Mouse (Mus musculus) C3H10T1/2 (cell line): ENCODE data around the gene Cyb561a3. TPM values are rescaled to one million over a fixed set of nuclear protein-coding genes. Genes with fewer than 3 reads are reported as not detected.

Experiments
- polyA plus RNA-seq, 2 experiments: library from polyadenylated mRNA; unstranded; fragments of >200 nt; fragmentation: generic; extraction: Trizol; gene quantifications; one replicate each; pipeline ENCODE4 v1.2.1; 2012; ENCODE audit warnings: missing spikeins in 2 of 2

Gene Cyb561a3
- 10 to 100 TPM in 1 of 2 experiments, 1 to 10 TPM in 1; 7.9 to 27.6 TPM for polyA plus RNA-seq

GRCm38 (mm10) chr19:10576690-10577561 lies at the start of gene Cyb561a3, which contains the start of gene Tmem138:
Gene Cyb561a3, plus strand, starts transcription at chr19:10577172.
Gene Tmem138, minus strand, starts transcription at chr19:10577362.

GRCm38 (mm10) chr19:10555624-10556510 lies 21.1 kb upstream of the Cyb561a3 start, which contains the start of gene Tmem216:
Gene Tmem216, minus strand, starts transcription at chr19:10556238.

GRCm38 (mm10) chr19:10605293-10605900 lies 28.4 kb downstream of the Cyb561a3 start, which contains the start of the genes Ddb1 and Tkfc:
Gene Ddb1, plus strand, starts transcription at chr19:10605327.
Gene Tkfc, minus strand, starts transcription at chr19:10605654.

GRCm38 (mm10) chr19:10634106-10634871 lies 57.3 kb downstream of the Cyb561a3 start, which contains the start of gene Vwce:
Gene Vwce, plus strand, starts transcription at chr19:10634213.

Other genes starting within 250 kb of the Cyb561a3 start
- gene Syt7, start 188.1 kb upstream of the Cyb561a3 start, polyA plus RNA-seq, result under 1 TPM; 0.02 to 0.12 TPM
- gene Lrrc10b, start 119.7 kb upstream of the Cyb561a3 start, polyA plus RNA-seq, result under 1 TPM in 1 of 2 experiments, not detected in 1; 0.02 TPM
- gene Ppp1r32, start 94.2 kb upstream of the Cyb561a3 start, polyA plus RNA-seq, result under 1 TPM; 0.02 to 0.13 TPM
- gene Cpsf7, start 51.9 kb upstream of the Cyb561a3 start, polyA plus RNA-seq, result 10 to 100 TPM in 1 of 2 experiments, 1 to 10 TPM in 1; 7.3 to 32.2 TPM
- gene Sdhaf2, start 51.0 kb upstream of the Cyb561a3 start, polyA plus RNA-seq, result 10 to 100 TPM in 1 of 2 experiments, 1 to 10 TPM in 1; 8.4 to 38.8 TPM
- gene Tmem216, start 20.9 kb upstream of the Cyb561a3 start, polyA plus RNA-seq, result 10 to 100 TPM; 22.2 to 36.5 TPM
- 10 to 100 TPM; 26.6 to 42.2 TPM for gene Tmem138, start 190 bp downstream of the Cyb561a3 start, polyA plus RNA-seq
- 100 to 1,000 TPM; 435 to 445 TPM for gene Ddb1, start 28.2 kb downstream of the Cyb561a3 start, polyA plus RNA-seq
- 10 to 100 TPM; 18.0 to 40.0 TPM for gene Tkfc, start 28.5 kb downstream of the Cyb561a3 start, polyA plus RNA-seq
- under 1 TPM; 0.04 to 0.20 TPM for gene Vwce, start 57.0 kb downstream of the Cyb561a3 start, polyA plus RNA-seq
- under 1 TPM in 1 of 2 experiments, not detected in 1; 0.01 TPM for gene Pga5, start 100.9 kb downstream of the Cyb561a3 start, polyA plus RNA-seq
- gene Vps37c, start 111.6 kb downstream of the Cyb561a3 start, polyA plus RNA-seq, result 10 to 100 TPM; 13.6 to 25.7 TPM
- under 1 TPM in 1 of 2 experiments, not detected in 1; 0.05 TPM for gene Cd5, start 161.8 kb downstream of the Cyb561a3 start, polyA plus RNA-seq